Comparison of ENCODE assay signal across 11 mouse cellular contexts in genomic region chr13:101062582-101062981, GRCm38 (mm10).
DNase-seq lines count a peak whose midpoint lies in the region; ATAC-seq and TF ChIP-seq lines count a peak whose summit lies in the region.
"Had no signal": no experiment of that assay in that cellular context is flagged by ENCODE, and none has a peak within 500 bp of the region (broad histone marks: within the 10 kb centered on the region; RNA-seq: fewer than 3 reads in every experiment).

No protein-coding gene starts in this region.

- intact Hi-C loops in gastrocnemius, adult 2 months (cut with DNase I), result no loop called here
- intact Hi-C loops in gastrocnemius, postnatal 36 days (cut with DNase I), result no loop called here
- intact Hi-C loops in heart, postnatal 14 days (cut with DNase I), result no loop called here

- H3K36me3 ChIP-seq in hindbrain, embryonic 13.5 days, result no peaks in the 10 kb centered on the region
- no peaks in the 10 kb centered on the region for H3K36me3 ChIP-seq in midbrain, postnatal 0 days (ENCODE audit: insufficient read depth, low read length)
- H3K36me3 ChIP-seq: heart, embryonic 15.5 days had no signal

- peak; percentile 17 for DNase-seq in gastrocnemius, adult 2 months
- no peak for DNase-seq in gastrocnemius, postnatal 36 days
- peak; percentile 65 for DNase-seq in brain, embryonic 14.5 days (ENCODE audit: low read depth)
- DNase-seq in midbrain, postnatal 0 days (ENCODE audit: low spot score), result peak; percentile 27
- no peak for DNase-seq in heart, postnatal 14 days
- DNase-seq in urinary bladder, postnatal 36 days (ENCODE audit: low spot score in 2 of 2), result no peak
- DNase-seq: kidney, postnatal 10 days had no signal

- no peak overlapping the region for H3K9ac ChIP-seq in hindbrain, embryonic 13.5 days
- no peak overlapping the region for H3K9ac ChIP-seq in midbrain, postnatal 0 days (replicated peaks; ENCODE audit: low read length, poor library complexity, severe bottlenecking)
- H3K9ac ChIP-seq: heart, embryonic 15.5 days had no signal

- no peaks in the 10 kb centered on the region for H3K4me1 ChIP-seq in hindbrain, embryonic 13.5 days (replicated peaks)
- no peaks in the 10 kb centered on the region for H3K4me1 ChIP-seq in midbrain, postnatal 0 days (ENCODE audit: insufficient read depth, low read length)
- H3K4me1 ChIP-seq: heart, embryonic 15.5 days; megakaryocyte, embryonic 14.5 days had no signal

- 67% methylated on average over 8 of the region's 8 CpGs for WGBS in hindbrain, embryonic 13.5 days
- WGBS in midbrain, postnatal 0 days, result 20% methylated on average over 8 of the region's 8 CpGs

- 0 out of 2 replicates have a peak, but pooled peaks have one; percentile 49 for ATAC-seq in hindbrain, embryonic 13.5 days (ENCODE audit: low FRiP score)
- ATAC-seq in midbrain, postnatal 0 days (ENCODE audit: low FRiP score), result peak; percentile 51; the same call in 1 of the 2 replicates
- ATAC-seq in megakaryocyte, adult 5-6 weeks (ENCODE audit: poor library complexity, severe bottlenecking), result no peak

- no peak overlapping the region for H3K4me2 ChIP-seq in hindbrain, embryonic 13.5 days
- H3K4me2 ChIP-seq in midbrain, postnatal 0 days (ENCODE audit: low read depth, low read length, poor library complexity, severe bottlenecking), result no peak overlapping the region
- H3K4me2 ChIP-seq: heart, embryonic 15.5 days had no signal

- TF ChIP-seq CTCF in gastrocnemius, adult 2 months (IDR thresholded peaks at IDR 0.05), result no peak
- no peak for TF ChIP-seq CTCF in brain, embryonic 14.5 days (IDR thresholded peaks at IDR 0.05; ENCODE audit: borderline replicate concordance, extremely low read depth, insufficient read depth, insufficient read length)
- TF ChIP-seq CTCF in midbrain, postnatal 0 days (IDR thresholded peaks at IDR 0.05), result no peak

- TF ChIP-seq POLR2A in brain, embryonic 14.5 days (IDR thresholded peaks at IDR 0.05; ENCODE audit: borderline replicate concordance, extremely low read depth, insufficient read depth, insufficient read length, poor library complexity, severe bottlenecking), result no peak

- no peaks in the 10 kb centered on the region for H3K27me3 ChIP-seq in hindbrain, embryonic 13.5 days
- H3K27me3 ChIP-seq in midbrain, postnatal 0 days (ENCODE audit: insufficient read depth, low read length), result no peaks in the 10 kb centered on the region
- H3K27me3 ChIP-seq: heart, embryonic 15.5 days; megakaryocyte, embryonic 14.5 days had no signal

- no peak overlapping the region for H3K4me3 ChIP-seq in gastrocnemius, adult 2 months
- no peak overlapping the region for H3K4me3 ChIP-seq in hindbrain, embryonic 13.5 days
- no peak overlapping the region for H3K4me3 ChIP-seq in midbrain, postnatal 0 days (ENCODE audit: low read depth, low read length)
- H3K4me3 ChIP-seq: heart, embryonic 15.5 days; megakaryocyte, embryonic 14.5 days had no signal

- no peaks in the 10 kb centered on the region for H3K9me3 ChIP-seq in hindbrain, embryonic 13.5 days
- H3K9me3 ChIP-seq in midbrain, postnatal 0 days (ENCODE audit: low read length), result no peaks in the 10 kb centered on the region
- H3K9me3 ChIP-seq: heart, embryonic 15.5 days; megakaryocyte, embryonic 14.5 days had no signal

- H3K27ac ChIP-seq in gastrocnemius, adult 2 months, result no peak overlapping the region
- peak overlapping the region; percentile 55 for H3K27ac ChIP-seq in hindbrain, embryonic 13.5 days
- no peak overlapping the region for H3K27ac ChIP-seq in midbrain, postnatal 0 days (ENCODE audit: low read depth, low read length)
- H3K27ac ChIP-seq: heart, embryonic 15.5 days had no signal

Comparison
In these comparisons a context has a peak if more than half of its experiments do, and no peak if none do; other contexts are left out.
1. DNase-seq: peak in gastrocnemius, adult 2 months (single experiment), brain, embryonic 14.5 days (single experiment) and midbrain, postnatal 0 days (single experiment); none in gastrocnemius, postnatal 36 days (0 of 2), heart, postnatal 14 days (0 of 2) and urinary bladder, postnatal 36 days (0 of 2).